In the genomic region with DNA sequence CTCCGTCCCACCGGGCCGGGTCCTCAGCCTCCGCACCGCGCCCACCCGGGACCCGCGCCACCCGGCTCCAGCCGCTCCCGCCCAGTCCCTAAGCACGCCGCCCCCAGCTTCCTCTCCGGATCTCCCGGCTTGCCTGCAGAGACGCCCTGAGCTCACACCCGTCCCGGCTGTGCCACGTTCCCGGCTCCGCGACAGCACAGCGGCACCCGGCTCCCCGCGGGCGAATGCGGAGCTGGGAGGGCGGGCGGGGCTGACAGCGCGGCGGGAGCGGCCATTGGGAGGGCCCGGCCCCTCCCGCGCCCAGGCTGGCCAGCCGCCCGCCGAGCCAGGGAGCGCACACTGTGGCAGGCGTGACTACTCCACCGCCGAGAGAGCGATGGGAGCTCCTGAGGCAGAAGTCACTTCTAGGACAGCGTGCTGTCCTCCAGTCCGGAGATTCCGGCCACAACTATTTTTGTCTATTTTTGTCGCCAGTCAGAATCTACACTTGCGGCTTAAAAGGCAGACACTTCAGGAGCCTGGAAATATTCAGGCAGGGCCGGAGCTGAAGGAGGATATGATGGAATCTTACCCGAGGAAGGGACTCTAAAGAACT, we compare ENCODE assay signal across 8 mouse cellular contexts. TPM values are rescaled to one million over a fixed set of nuclear protein-coding genes. Genes with fewer than 3 reads are reported as not detected.
DNase-seq lines count a peak whose midpoint lies in the region; ATAC-seq lines count a peak whose summit lies in the region.

A gene (minus strand): TSS at position 252 of the 595 bp plus-strand sequence.

- peaks cover 5% of the 10 kb centered on the region; the same call in 1 of the 2 replicates for H3K9me3 ChIP-seq in hindbrain, embryonic 13.5 days

- H3K4me1 ChIP-seq in hindbrain, embryonic 13.5 days (replicated peaks): peaks cover 14% of the 10 kb centered on the region

- H3K36me3 ChIP-seq in hindbrain, embryonic 13.5 days: no peaks in the 10 kb centered on the region

- H3K9ac ChIP-seq in hindbrain, embryonic 13.5 days: peak within 1 kb of the TSS; percentile 87

- peak within 1 kb of the TSS; percentile 65 for H3K4me2 ChIP-seq in hindbrain, embryonic 13.5 days

- peak within 1 kb of the TSS; percentile 92 for H3K4me3 ChIP-seq in hindbrain, embryonic 13.5 days

- 1% methylated on average over 51 of the region's 53 CpGs for WGBS in hindbrain, embryonic 13.5 days

- peak; percentile 92 for DNase-seq in NIH3T3 (ENCODE audit: low read depth)
- peak; percentile 91 to 95 for DNase-seq in cerebellum, postnatal 10 days
- DNase-seq in frontal cortex, postnatal 14 days (ENCODE audit: low spot score in 2 of 2): peak; percentile 61 to 73
- DNase-seq in layer of hippocampus, postnatal 36 days: peak; percentile 86 to 88
- peak; percentile 93 for DNase-seq in lung, postnatal 36 days
- DNase-seq in retina, postnatal 1 day: peak; percentile 90
- DNase-seq in urinary bladder, adult 18-20 months (ENCODE audit: low spot score in 2 of 2): peak; percentile 87 to 95

- 0 out of 2 replicates have a peak, but pooled peaks cover 2% of the 10 kb centered on the region for H3K27me3 ChIP-seq in hindbrain, embryonic 13.5 days

- peak within 1 kb of the TSS; percentile 90 for H3K27ac ChIP-seq in hindbrain, embryonic 13.5 days

- ATAC-seq in hindbrain, embryonic 13.5 days (ENCODE audit: low FRiP score): peak; percentile 97

RNA-seq across cellular contexts. Expression of the gene that starts here (rescaled TPM):
- 5.8 and 6.2 TPM in 2 replicates for polyA plus RNA-seq in hindbrain, embryonic 13.5 days (2015; fragmentation: Nextera tagmentation; extraction: Ambion mirVana)
- total RNA-seq in layer of hippocampus, postnatal 36 days (2021): 10 to 100 TPM in 1 of 2 experiments, 1 to 10 TPM in 1; 8.7 to 10.4 TPM

Comparison
In these comparisons a context has a peak if more than half of its experiments do, and no peak if none do; other contexts are left out.
1. Peak in every context shown above with its lines: DNase-seq, ATAC-seq, H3K4me3 ChIP-seq and H3K27ac ChIP-seq.